Mouse (Mus musculus) hindbrain, postnatal 0 days (tissue): ENCODE results near the gene Midn. TPM values are rescaled to one million over a fixed set of nuclear protein-coding genes. Genes with fewer than 3 reads are reported as not detected.

Experiments
- ATAC-seq: fragments of 200-750 bp; cut with Nextera tagmentation; 2 replicates; pipeline ENCODE4 v1.8.0; 2017; ENCODE audit warnings: mild to moderate bottlenecking, moderate TSS enrichment, moderate library complexity
- DNase-seq: peaks from one replicate; pipeline ENCODE4 v3.0.0-alpha.2; 2015; ENCODE audit warnings: low spot score
- H3K27ac ChIP-seq: fragments of 300-500 bp; sonication (generic); 2 replicates; pipeline ENCODE4 v1.5.1; 2014; ENCODE audit warnings: mild to moderate bottlenecking
- H3K27me3 ChIP-seq: fragments of 300-500 bp; sonication (generic); 2 replicates; pipeline ENCODE4 v1.6.1; 2014; ENCODE audit warnings: low read length, mixed read lengths; ENCODE audit not compliant: insufficient read depth
- H3K36me3 ChIP-seq: fragments of 300-500 bp; sonication (generic); 2 replicates; pipeline ENCODE4 v1.6.1; 2014; ENCODE audit warnings: low read length, mixed read lengths; ENCODE audit not compliant: insufficient read depth
- H3K4me1 ChIP-seq: fragments of 300-500 bp; sonication (generic); 2 replicates; pipeline ENCODE4 v1.6.1; 2014; ENCODE audit warnings: antibody characterized with exemption, low read length, mixed read lengths; ENCODE audit not compliant: insufficient read depth
- H3K4me2 ChIP-seq: fragments of 300-500 bp; sonication (generic); 2 replicates; pipeline ENCODE4 v1.6.1; 2014; ENCODE audit warnings: low read depth, mild to moderate bottlenecking, low read length, moderate library complexity, mixed read lengths
- H3K4me3 ChIP-seq: fragments of 300-500 bp; sonication (generic); 2 replicates; pipeline ENCODE4 v1.5.1; 2014; ENCODE audit warnings: low read length
- H3K9ac ChIP-seq: fragments of 300-500 bp; sonication (generic); replicated peaks from 2 replicates; pipeline ENCODE4 v1.6.1; 2014; ENCODE audit warnings: mild to moderate bottlenecking, low read length, moderate library complexity, mixed read lengths
- H3K9me3 ChIP-seq: fragments of 300-500 bp; sonication (generic); 2 replicates; pipeline ENCODE4 v1.6.1; 2016; ENCODE audit warnings: low read length, mixed read lengths
- CTCF ChIP-seq: IDR thresholded peaks from 2 replicates; pipeline ENCODE4 v1.5.1; 2016; ENCODE audit warnings: antibody characterized with exemption, control low read depth, low read depth
- WGBS: fragments of 180-500 bp; shearing (Covaris S2); extraction: QIAGEN DNeasy Blood & Tissue Kit; methylation state at CpG from one replicate; pipeline ENCODE4 v1.1.7; 2014; 5-methylcytosine and 5-hydroxymethylcytosine counted together
- polyA plus RNA-seq: library from polyadenylated mRNA; unstranded; fragments of >200 nt; fragmentation: Nextera tagmentation; extraction: Ambion mirVana; gene quantifications from 2 replicates; pipeline ENCODE4 v1.2.1, GENCODE M21; 2015
- total RNA-seq: library from RNA; depleted of rRNA; stranded (reverse); fragments of >200 nt; gene quantifications from 2 replicates; pipeline ENCODE4 v1.2.3, GENCODE M21; 2014

The Midn gene
- total and polyA plus RNA-seq, 2 experiments from 2014 or later = 14.7 to 172 TPM

DNA sequence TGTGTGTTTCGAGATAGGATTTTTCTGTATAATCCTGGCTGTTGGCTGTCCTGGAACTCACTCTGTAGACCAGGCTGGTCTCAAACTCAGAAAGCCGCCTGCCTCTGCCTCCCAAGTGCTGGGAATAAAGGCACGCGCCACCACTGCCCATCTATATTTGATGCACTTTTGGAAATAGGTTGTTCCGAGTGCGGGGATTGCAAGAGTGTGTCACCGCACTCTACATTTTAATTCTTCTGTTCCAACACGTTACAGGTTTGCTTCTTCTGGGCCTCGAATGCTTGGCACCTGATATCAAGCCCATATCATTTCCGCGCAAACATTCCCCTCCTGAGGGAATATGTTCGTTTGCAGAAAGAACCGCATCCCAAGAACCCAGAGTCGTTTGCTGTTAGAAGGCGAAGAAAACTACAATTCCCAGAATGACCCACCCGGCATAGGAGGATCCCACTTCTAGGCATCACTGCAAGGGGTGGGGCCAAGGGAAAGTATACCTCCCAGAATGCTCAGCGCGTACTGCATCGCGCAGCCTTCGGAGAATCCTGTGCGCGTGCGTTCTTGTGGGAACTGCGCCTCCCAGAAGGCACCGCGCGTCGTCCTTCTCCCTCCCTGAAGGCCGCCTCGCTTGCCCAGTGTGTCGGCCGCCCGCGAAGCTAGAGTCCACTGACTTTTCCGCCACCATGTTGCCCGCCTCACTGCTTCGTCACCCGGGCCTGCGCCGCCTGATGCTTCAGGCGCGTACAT is 6.1 kb upstream of the Midn start:
- Histone ChIP-seq H3K4me3 (peak overlapping the region; percentile 75), H3K36me3 (peaks cover 9% of the 10 kb centered on the region), H3K9ac (peak overlapping the region; percentile 95), H3K4me2 (peak overlapping the region; percentile 98), H3K4me1 (peaks cover 15% of the 10 kb centered on the region), H3K9me3 (no peaks in the 10 kb centered on the region), H3K27me3 (no peaks in the 10 kb centered on the region), H3K27ac (peak overlapping the region; percentile 86)
- DNase-seq (peak; percentile 100), ATAC-seq (peak; percentile 86)
- under 1% methylated on average over 43 of the region's 43 CpGs for WGBS
- TF ChIP-seq CTCF = no peak

GRCm38 (mm10) chr10:80142530-80142925 is 5.5 kb upstream of the Midn start:
- Histone ChIP-seq H3K4me2 (peak overlapping the region; percentile 98), H3K9ac (peak overlapping the region; percentile 95), H3K36me3 (peaks cover 9% of the 10 kb centered on the region), H3K27ac (peak overlapping the region; percentile 86), H3K4me3 (peak overlapping the region; percentile 75), H3K9me3 (no peaks in the 10 kb centered on the region), H3K27me3 (no peaks in the 10 kb centered on the region), H3K4me1 (peaks cover 10% of the 10 kb centered on the region)
- 0% methylated on average over 15 of the region's 15 CpGs for WGBS
- ATAC-seq (no peak), DNase-seq (no peak)
- TF ChIP-seq CTCF = no peak

GRCm38 (mm10) chr10:80143664-80144063 is 4.4 kb upstream of the Midn start:
- TF ChIP-seq CTCF = no peak
- no peaks in the 10 kb centered on the region for H3K9me3 ChIP-seq
- no peak for DNase-seq
- peaks cover 9% of the 10 kb centered on the region for H3K36me3 ChIP-seq
- no peaks in the 10 kb centered on the region for H3K27me3 ChIP-seq
- ATAC-seq = no peak
- H3K27ac ChIP-seq = no peak overlapping the region
- no peak overlapping the region for H3K4me3 ChIP-seq
- peaks cover 10% of the 10 kb centered on the region for H3K4me1 ChIP-seq
- no peak overlapping the region for H3K9ac ChIP-seq
- H3K4me2 ChIP-seq = 0 out of 2 replicates have a peak overlapping the region, but pooled peaks have one; percentile 98
- 82% methylated on average over 7 of the region's 7 CpGs for WGBS

- 92% methylated on average over 12 of the region's 12 CpGs for WGBS
- H3K4me2 ChIP-seq = no peak overlapping the region
- H3K4me1 ChIP-seq = peaks cover 10% of the 10 kb centered on the region
- no peak overlapping the region for H3K4me3 ChIP-seq
- ATAC-seq (no peak), DNase-seq (no peak)
- no peak overlapping the region for H3K9ac ChIP-seq
- TF ChIP-seq CTCF = no peak
- H3K27ac ChIP-seq = no peak overlapping the region
- H3K27me3 ChIP-seq = no peaks in the 10 kb centered on the region
- H3K9me3 ChIP-seq = no peaks in the 10 kb centered on the region
- H3K36me3 ChIP-seq = peaks cover 9% of the 10 kb centered on the region
Measured at GRCm38 (mm10) chr10:80144159-80144558, 3.9 kb upstream of the Midn start.

GRCm38 (mm10) chr10:80144864-80145838 is 2.9 kb upstream of the Midn start:
- Histone ChIP-seq H3K4me2 (no peak overlapping the region), H3K4me3 (no peak overlapping the region), H3K27ac (peak overlapping the region; percentile 96)

GRCm38 (mm10) chr10:80145896-80146295 is 2.2 kb upstream of the Midn start:
- no peak for TF ChIP-seq CTCF
- DNase-seq (no peak), ATAC-seq (no peak)
- H3K27ac ChIP-seq = peak overlapping the region; percentile 96
- 0 out of 2 replicates have a peak overlapping the region, but pooled peaks have one; percentile 13 for H3K9ac ChIP-seq
- WGBS = 74% methylated on average over 6 of the region's 6 CpGs
- no peak overlapping the region for H3K4me2 ChIP-seq
- no peaks in the 10 kb centered on the region for H3K27me3 ChIP-seq
- peaks cover 8% of the 10 kb centered on the region for H3K4me1 ChIP-seq
- H3K36me3 ChIP-seq = peaks cover 9% of the 10 kb centered on the region
- no peaks in the 10 kb centered on the region for H3K9me3 ChIP-seq
- H3K4me3 ChIP-seq = no peak overlapping the region

More at GRCm38 (mm10) chr10:80144864-80145838, 2.9 kb upstream of the Midn start:
- Histone ChIP-seq H3K36me3 (peaks cover 9% of the 10 kb centered on the region), H3K27me3 (no peaks in the 10 kb centered on the region), H3K9ac (0 out of 2 replicates have a peak overlapping the region, but pooled peaks have one; percentile 13), H3K4me1 (peaks cover 10% of the 10 kb centered on the region), H3K9me3 (no peaks in the 10 kb centered on the region)
- peak; percentile 78 for DNase-seq
- ATAC-seq = no peak
- peak; percentile 89 for TF ChIP-seq CTCF
- 68% methylated on average over 20 of the region's 20 CpGs for WGBS
